In the genomic region with DNA sequence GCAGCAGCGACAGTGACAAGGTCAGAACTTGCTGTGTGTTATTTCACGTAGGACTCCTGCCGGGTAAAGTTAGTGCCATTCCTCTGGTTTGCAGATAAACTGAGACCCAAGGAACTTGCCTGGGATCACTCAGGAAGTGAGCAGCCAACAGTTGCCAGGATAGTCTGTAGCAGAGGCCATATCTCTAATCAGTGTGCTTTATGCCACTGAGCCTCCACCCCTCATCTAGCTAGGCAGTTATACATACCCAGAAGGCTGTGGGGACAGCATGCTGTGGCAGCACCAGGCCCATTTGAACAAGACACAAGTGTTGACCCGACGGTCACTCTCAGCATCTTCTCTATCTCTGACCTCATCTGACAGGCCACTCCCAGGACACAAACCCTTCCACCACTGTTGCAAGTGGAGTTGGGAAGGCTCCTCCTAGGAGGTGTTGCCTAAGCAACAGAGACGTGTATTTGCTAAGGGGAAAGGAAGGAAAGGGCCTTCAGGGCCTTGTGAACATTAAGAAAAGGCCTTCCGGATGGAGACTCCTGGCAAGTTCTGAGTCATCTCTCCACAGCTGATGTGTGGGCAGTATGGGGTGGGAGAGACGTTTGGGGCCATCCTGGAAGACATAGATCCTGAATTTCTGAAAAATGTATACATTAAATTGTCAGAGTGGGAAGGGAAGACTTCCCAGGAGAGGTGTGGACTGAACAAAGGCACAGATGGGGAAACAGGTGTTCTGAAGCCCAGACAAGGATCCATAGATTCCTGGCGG, we compare ENCODE assay signal across 22 mouse cellular contexts.
DNase-seq lines count a peak whose midpoint lies in the region; TF ChIP-seq lines count a peak whose summit lies in the region.
"Had no signal": no experiment of that assay in that cellular context is flagged by ENCODE, and none has a peak within 500 bp of the region (broad histone marks: within the 10 kb centered on the region; RNA-seq: fewer than 3 reads in every experiment).

No protein-coding gene starts in this region.

- TF ChIP-seq EP300 in heart, adult 2 months (IDR thresholded peaks at IDR 0.05; ENCODE audit: insufficient read depth, low read depth, low read length), result no peak

- no peak for TF ChIP-seq POLR2A in heart, adult 2 months (IDR thresholded peaks at IDR 0.05; ENCODE audit: insufficient read depth, low read depth, low read length)

- no peaks in the 10 kb centered on the region for H3K36me3 ChIP-seq in limb, embryonic 10.5 days
- H3K36me3 ChIP-seq in heart, adult 2 months (ENCODE audit: control insufficient read depth, insufficient read depth, low read length), result no peaks in the 10 kb centered on the region
- H3K36me3 ChIP-seq: embryonic facial prominence, embryonic 15.5 days; forebrain, embryonic 12.5 days; hindbrain, embryonic 15.5 days; neural tube, embryonic 13.5 days had no signal

- no peak overlapping the region for H3K9ac ChIP-seq in heart, adult 2 months (ENCODE audit: low read depth, low read length)
- H3K9ac ChIP-seq: embryonic facial prominence, embryonic 15.5 days; forebrain, embryonic 12.5 days; hindbrain, embryonic 15.5 days; lung, embryonic 14.5 days; neural tube, embryonic 13.5 days had no signal

- H3K27ac ChIP-seq in limb, embryonic 10.5 days, result peak overlapping the region; percentile 17
- H3K27ac ChIP-seq in heart, adult 2 months, result no peak overlapping the region
- H3K27ac ChIP-seq: embryonic facial prominence, embryonic 15.5 days; forebrain, embryonic 12.5 days; gastrocnemius, adult 2 months; hindbrain, embryonic 15.5 days; neural tube, embryonic 13.5 days; stomach, postnatal 0 days had no signal

- no peaks in the 10 kb centered on the region for H3K79me2 ChIP-seq in heart, adult 2 months (replicated peaks; ENCODE audit: control insufficient read depth, insufficient read depth, low read length)

- DNase-seq in frontal cortex, adult 2 months (ENCODE audit: extremely low spot score in 1 of 2, low spot score in 1 of 2), result peak; percentile 23 to 72
- DNase-seq in frontal cortex, postnatal 10 days (ENCODE audit: low spot score in 2 of 2), result no peak
- peak; percentile 52 to 74 for DNase-seq in right cerebral cortex, adult 2 months (ENCODE audit: low spot score in 2 of 2)
- DNase-seq in right cerebral cortex, postnatal 10 days (ENCODE audit: low spot score in 2 of 2), result no peak
- DNase-seq in limb, embryonic 10.5 days (ENCODE audit: low spot score), result no peak
- DNase-seq in telencephalon, adult 2 months (ENCODE audit: low read depth, low spot score), result peak; percentile 68
- DNase-seq in heart, adult 2 months, result no peak
- no peak for DNase-seq in neural tube, embryonic 10.5 days (ENCODE audit: extremely low spot score, low spot score)
- DNase-seq: cerebellum, adult 18-20 months; gastrocnemius, adult 2 months; heart, adult 18-20 months; kidney, adult 18-20 months; kidney, postnatal 25 days; layer of hippocampus, postnatal 36 days; thymus, postnatal 4 days had no signal

- H3K4me3 ChIP-seq in limb, embryonic 10.5 days, result no peak overlapping the region
- H3K4me3 ChIP-seq in heart, adult 2 months, result no peak overlapping the region
- H3K4me3 ChIP-seq: embryonic facial prominence, embryonic 15.5 days; forebrain, embryonic 12.5 days; gastrocnemius, adult 2 months; hindbrain, embryonic 15.5 days; neural tube, embryonic 13.5 days had no signal

- no peaks in the 10 kb centered on the region for H3K9me3 ChIP-seq in limb, embryonic 10.5 days (replicated peaks)
- H3K9me3 ChIP-seq: embryonic facial prominence, embryonic 15.5 days; forebrain, embryonic 12.5 days; hindbrain, embryonic 15.5 days; neural tube, embryonic 13.5 days had no signal

- WGBS in limb, embryonic 10.5 days, result 73% methylated on average over 9 of the region's 9 CpGs
- 56% methylated on average over 9 of the region's 9 CpGs for WGBS in heart, adult 2 months

- no peak for TF ChIP-seq CTCF in heart, adult 2 months (IDR thresholded peaks at IDR 0.05)

- intact Hi-C loops in heart, adult 2 months (cut with DNase I), result no loop called here

- H3K27me3 ChIP-seq in limb, embryonic 10.5 days (ENCODE audit: low read depth, poor library complexity, severe bottlenecking), result peaks cover 55% of the 10 kb centered on the region
- H3K27me3 ChIP-seq in heart, adult 2 months (ENCODE audit: control insufficient read depth, insufficient read depth, low read length), result no peaks in the 10 kb centered on the region
- H3K27me3 ChIP-seq: embryonic facial prominence, embryonic 15.5 days; forebrain, embryonic 12.5 days; hindbrain, embryonic 15.5 days; neural tube, embryonic 13.5 days; Patski had no signal

- H3K4me1 ChIP-seq in limb, embryonic 10.5 days, result peaks cover 50% of the 10 kb centered on the region
- H3K4me1 ChIP-seq in heart, adult 2 months (ENCODE audit: control insufficient read depth, insufficient read depth, low read length), result no peaks in the 10 kb centered on the region
- H3K4me1 ChIP-seq: forebrain, embryonic 12.5 days; hindbrain, embryonic 15.5 days had no signal

Comparison
In these comparisons a context has a peak if more than half of its experiments do, and no peak if none do; other contexts are left out.
1. DNase-seq: peak in frontal cortex, adult 2 months (2 of 2), right cerebral cortex, adult 2 months (2 of 2) and telencephalon, adult 2 months (single experiment); none in frontal cortex, postnatal 10 days (0 of 2), right cerebral cortex, postnatal 10 days (0 of 2), limb, embryonic 10.5 days (single experiment), heart, adult 2 months (0 of 2) and neural tube, embryonic 10.5 days (single experiment).